Mouse (Mus musculus) embryonic fibroblast, embryonic 13.5 days (primary cell): Measurements from ENCODE around the gene Invs. TPM values are rescaled to one million over a fixed set of nuclear protein-coding genes. Genes with fewer than 3 reads are reported as not detected.
A peak's percentile ranks its signal among the peaks of the same experiment; 100 is the strongest.
"Not testable (repeated sequence)": the region's sequence is repeated elsewhere in the genome, so short reads cannot be mapped to it uniquely, and the experiment has no call there.

ENCODE experiments used
- H3K27ac ChIP-seq: 2 replicates; pipeline ENCODE4 v1.5.1; 2012; ENCODE audit warnings: low read length, control low read depth, inconsistent platforms; ENCODE audit not compliant: insufficient read depth
- H3K4me1 ChIP-seq: 2 replicates; pipeline ENCODE4 v1.6.1; 2011; ENCODE audit warnings: low read length; ENCODE audit not compliant: control insufficient read depth, insufficient read depth
- H3K4me3 ChIP-seq: 2 replicates; pipeline ENCODE4 v1.5.1; 2011; ENCODE audit warnings: mild to moderate bottlenecking, control low read depth, low read length; ENCODE audit not compliant: insufficient read depth
- CTCF ChIP-seq: IDR thresholded peaks from 2 replicates; pipeline ENCODE4 v1.5.1; 2011; ENCODE audit warnings: mild to moderate bottlenecking, control low read depth, low read length, moderate library complexity, borderline replicate concordance; ENCODE audit not compliant: insufficient read depth
- POLR2A ChIP-seq: IDR thresholded peaks from 2 replicates; pipeline ENCODE4 v1.6.1; 2011; ENCODE audit warnings: low read depth, mild to moderate bottlenecking, control low read depth, low read length, moderate library complexity
- polyA plus RNA-seq: library from polyadenylated mRNA; stranded (reverse); fragments of >200 nt; gene quantifications from 2 replicates; pipeline ENCODE4 v1.2.4, GENCODE M21; 2011; ENCODE audit warnings: low read depth; ENCODE audit not compliant: missing spikeins, insufficient read length

Invs gene
- polyA plus RNA-seq, 1 experiment: 14.8 TPM

DNA sequence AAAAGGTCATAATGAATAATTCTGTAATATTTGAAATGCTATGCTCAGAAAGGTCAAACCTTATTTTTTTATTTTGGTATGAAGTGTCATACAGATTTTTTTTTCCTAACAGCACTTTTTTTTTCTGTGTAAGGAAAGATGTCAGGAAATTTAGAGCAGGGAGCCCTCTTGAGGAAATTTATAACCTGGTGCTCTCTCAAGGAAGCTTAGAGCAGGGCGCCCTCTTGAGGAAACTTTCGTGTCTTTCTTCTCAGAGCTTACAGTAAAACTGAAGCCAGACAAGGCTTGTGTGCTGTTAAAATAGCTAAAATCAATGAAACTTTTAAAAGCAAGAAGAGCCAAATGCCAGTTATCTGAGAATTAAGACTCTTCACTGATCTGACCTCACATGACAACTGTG is 101.4 kb downstream of the Invs start:
- Histone ChIP-seq H3K4me1 (no peaks in the 10 kb centered on the region), H3K4me3 (no peak overlapping the region), H3K27ac (no peak overlapping the region)
- no peak for TF ChIP-seq POLR2A
- TF ChIP-seq CTCF: no peak

DNA sequence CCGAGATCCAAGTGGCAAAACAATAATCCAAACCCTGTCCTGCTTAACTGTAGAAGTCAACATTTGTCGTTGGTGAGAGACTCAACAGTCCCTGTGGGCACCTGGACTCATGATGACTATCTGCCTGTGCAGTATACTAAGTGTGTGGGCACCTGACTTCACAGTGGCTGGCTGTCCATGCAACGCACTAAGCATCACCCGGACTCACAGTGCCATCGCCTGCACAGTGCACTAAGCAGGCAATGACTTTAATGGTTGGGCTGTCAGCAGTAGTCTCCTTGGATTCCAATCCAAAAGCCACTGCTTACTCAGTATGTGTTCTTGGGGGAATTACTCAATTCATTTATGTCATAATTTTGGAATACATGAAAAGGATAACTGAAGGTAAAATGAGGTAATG is 102.9 kb downstream of the Invs start:
- TF ChIP-seq POLR2A (no peak), CTCF (no peak)
- H3K4me1 ChIP-seq: no peaks in the 10 kb centered on the region
- H3K27ac ChIP-seq: no peak overlapping the region
- no peak overlapping the region for H3K4me3 ChIP-seq

DNA sequence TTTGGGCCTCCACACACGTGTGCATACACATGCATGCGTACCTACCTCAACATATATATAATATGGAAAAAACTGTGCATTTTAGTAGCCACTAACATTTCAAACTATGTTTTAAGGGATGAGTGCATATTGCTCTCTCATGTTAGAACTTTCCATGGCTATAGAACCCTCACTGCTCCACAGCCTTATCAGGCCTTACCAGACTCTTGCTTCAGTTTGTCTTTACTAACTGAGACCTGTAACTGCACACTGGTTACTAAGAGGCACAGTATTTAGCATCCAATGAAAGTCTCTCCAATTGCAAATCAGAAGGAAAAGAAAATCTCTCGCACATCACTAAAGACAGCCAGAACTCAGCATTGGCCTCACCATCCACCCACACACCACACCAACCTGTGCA is 117.4 kb downstream of the Invs start:
- TF ChIP-seq CTCF (no peak), POLR2A (no peak)
- no peaks in the 10 kb centered on the region for H3K4me1 ChIP-seq
- no peak overlapping the region for H3K27ac ChIP-seq
- H3K4me3 ChIP-seq: no peak overlapping the region

DNA sequence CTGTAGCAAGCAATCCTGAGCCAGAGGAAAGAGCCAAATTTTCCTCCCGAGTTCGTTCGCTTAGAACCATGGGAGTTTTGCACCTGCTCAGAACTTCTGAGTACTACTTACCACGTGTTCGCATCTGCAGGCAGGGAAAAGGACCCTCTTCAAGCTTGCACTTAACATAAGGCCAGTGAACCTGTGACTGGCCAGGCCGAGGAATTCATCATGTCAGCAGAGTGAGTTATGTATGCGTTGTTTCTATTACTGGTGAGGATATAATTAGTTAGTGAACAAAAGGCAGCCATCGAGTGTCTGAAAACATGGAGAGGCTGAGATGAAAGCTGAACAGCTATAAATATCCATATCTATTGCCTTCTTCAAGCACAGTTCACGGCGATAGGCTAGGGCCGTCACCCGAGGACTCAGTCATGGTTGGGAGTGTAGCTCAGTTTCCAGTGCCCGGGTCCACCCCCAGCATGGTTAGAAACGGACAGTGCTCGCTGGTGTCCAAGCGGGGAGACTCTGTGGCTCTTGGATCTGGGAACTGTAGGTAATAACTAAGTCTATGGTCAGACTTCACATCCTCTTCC is 123.6 kb downstream of the Invs start:
- no peaks in the 10 kb centered on the region for H3K4me1 ChIP-seq
- TF ChIP-seq POLR2A (no peak), CTCF (no peak)
- H3K4me3 ChIP-seq: no peak overlapping the region
- no peak overlapping the region for H3K27ac ChIP-seq

DNA sequence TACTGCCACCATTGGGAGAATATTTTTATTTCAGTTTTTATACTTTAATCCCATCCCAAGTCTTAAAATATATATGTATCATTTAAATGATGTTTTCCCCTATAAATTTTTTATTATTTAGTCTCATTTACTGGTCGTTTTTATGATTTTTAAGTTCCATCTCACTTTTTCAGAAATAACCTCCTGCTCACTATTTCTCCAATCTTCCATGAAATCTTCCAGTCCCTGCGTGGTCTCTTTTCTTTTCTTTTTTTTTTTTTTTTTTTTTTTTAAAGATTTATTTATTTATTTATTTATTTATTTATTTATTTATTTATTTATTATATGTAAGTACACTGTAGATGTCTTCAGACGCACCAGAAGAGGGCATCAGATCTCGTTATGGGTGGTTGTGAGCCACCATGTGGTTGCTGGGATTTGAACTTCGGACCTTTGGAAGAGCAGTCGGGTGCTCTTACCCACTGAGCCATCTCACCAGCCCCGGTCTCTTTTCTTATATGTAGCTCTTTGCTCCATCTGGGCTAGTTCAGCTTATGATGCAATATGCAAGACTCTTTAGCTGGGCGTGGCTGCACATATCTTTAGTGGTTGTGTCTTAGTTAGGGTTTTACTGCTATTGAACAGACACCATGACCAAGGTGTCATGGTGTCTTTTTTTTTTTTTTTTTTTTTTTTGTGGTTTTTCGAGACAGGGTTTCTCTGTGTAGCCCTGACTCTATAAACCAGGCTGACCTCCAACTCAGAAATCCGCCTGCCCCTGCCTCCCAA is 126.3 kb downstream of the Invs start:
- H3K27ac ChIP-seq, H3K4me1 ChIP-seq, H3K4me3 ChIP-seq: not testable (repeated sequence)

DNA sequence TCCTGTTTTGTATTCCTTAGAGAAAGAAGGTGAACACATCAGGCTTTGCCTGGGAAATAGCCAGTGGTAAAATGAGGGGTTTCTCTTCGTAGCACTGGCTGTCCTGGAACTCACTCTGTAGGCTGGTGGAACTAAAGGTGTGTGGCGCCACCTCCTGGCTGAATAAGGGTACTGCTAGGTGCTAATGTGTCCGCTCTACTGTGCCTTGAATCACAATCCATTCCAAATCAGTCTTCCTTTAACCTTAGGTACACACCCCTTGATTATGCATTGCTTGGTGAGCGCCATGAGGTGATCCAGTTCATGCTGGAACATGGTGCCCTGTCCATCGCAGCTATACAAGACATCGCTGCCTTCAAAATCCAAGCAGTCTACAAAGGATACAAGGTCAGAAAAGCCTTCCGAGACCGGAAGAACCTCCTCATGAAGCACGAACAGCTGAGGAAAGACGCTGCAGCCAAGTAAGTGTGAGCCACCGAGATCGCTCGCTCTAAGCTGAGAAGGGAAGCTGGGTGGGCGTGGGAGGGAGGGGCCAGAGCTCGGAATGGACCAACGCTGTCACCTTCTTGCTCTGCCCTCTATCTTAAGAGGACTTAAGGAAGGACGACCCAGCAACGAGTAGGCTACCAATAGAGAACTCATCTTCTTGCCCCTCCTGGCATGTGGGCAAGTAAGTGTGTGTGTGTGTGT is 127.9 kb downstream of the Invs start:
- Histone ChIP-seq H3K4me1 (no peaks in the 10 kb centered on the region), H3K4me3 (no peak overlapping the region), H3K27ac (no peak overlapping the region)
- TF ChIP-seq POLR2A (no peak), CTCF (peak; percentile 74; the same call in 1 of the 2 replicates)

DNA sequence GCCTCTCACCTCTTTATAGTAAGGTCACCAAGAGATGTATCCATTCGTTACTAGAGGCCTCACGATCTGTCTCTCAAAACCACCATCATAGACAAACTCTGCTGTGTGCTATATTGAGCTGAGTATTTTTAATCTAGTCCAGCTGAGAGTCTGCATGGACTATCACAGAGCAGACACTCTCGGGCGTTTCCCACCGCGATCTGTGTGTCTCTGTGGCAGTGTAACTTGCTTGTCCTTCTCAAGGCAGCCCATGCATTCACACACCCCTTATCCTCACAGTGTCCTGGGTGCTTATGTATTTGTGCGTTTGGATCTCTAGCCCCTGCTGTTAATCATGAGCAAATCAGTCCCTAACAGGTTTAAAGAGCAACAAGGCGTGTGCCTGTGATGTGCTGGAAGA is 133.9 kb downstream of the Invs start:
- no peaks in the 10 kb centered on the region for H3K4me1 ChIP-seq
- H3K4me3 ChIP-seq: no peak overlapping the region
- TF ChIP-seq POLR2A: no peak
- no peak overlapping the region for H3K27ac ChIP-seq

DNA sequence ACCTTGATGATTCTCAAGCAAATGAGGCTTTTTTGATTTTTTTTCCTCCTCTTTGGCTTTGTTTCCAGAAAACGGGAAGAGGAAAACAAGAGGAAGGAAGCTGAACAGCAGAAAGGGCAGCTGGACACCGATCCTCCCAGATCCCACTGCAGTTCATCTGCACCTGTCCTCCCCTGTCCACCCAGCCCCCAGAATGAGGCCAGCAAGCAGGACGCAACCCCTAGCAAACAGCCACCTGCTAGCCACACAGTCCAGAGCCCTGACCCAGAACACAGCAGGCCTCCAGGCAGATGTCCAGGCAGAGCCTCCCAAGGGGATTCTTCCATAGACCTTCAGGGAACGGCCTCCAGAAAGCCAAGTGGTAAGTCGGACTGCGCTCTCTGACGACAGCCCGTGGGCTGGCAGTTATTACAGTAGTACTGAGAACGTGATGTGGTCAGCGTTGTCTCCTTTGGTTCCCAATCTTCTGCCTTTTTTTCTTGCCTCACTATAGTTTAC is 136.3 kb downstream of the Invs start:
- Histone ChIP-seq H3K27ac (no peak overlapping the region), H3K4me3 (no peak overlapping the region), H3K4me1 (no peaks in the 10 kb centered on the region)
- TF ChIP-seq POLR2A (no peak), CTCF (no peak)

DNA sequence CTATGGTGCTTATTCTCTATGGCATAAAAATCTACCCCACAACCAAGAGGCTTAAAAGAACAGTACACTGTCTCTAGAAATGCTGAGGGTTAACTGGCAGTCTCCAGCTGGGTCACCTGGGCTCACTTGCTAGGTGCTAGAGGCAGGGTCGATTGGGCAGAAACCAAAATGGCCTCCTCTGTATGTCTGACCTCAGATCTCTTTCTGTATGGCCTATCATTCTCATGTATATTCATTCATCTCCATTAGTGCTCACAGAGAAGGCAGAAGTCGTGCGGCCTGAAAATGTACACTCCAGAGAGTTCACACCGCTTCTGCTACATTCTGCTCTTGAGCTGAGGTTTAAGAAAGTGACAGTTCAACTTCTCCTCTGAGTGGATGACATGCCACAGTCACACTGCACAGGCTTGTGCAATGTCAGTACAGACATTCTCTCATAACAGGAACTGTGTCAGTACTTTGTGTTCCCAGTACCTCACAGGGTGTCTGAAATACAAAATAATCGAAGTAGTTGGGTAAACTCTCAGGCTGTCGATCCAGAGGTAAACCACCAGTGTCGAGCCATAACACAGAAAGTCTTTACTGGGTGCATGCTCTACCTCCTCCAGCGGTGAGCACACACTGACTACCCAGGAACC is 139.4 kb downstream of the Invs start:
- no peak overlapping the region for H3K27ac ChIP-seq
- H3K4me3 ChIP-seq: no peak overlapping the region
- H3K4me1 ChIP-seq: no peaks in the 10 kb centered on the region
- no peak for TF ChIP-seq CTCF
- no peak for TF ChIP-seq POLR2A

DNA sequence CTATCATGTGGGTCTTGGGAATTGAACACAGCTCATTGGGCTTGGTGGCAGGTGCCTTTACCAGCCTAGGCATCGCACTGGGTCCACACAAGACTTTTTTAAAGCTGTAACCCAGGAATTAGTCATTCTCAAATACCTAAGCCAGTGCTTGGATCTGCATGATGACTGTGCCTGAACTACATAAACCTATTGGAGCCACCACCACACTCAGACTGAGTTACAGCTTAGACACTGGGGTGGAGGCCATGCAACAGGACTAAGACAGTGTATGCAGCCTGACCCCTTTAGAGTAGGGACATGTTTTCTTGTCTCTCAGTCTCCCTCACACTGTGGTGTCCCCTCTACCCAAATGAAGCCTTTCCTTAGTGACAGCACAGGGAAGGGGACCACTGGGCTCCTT is 143.1 kb downstream of the Invs start:
- Histone ChIP-seq H3K4me3 (no peak overlapping the region), H3K27ac (no peak overlapping the region), H3K4me1 (no peaks in the 10 kb centered on the region)
- TF ChIP-seq CTCF (no peak), POLR2A (no peak)
